Mouse (Mus musculus) spleen, adult 2 months (tissue): ENCODE data around the gene Cnn3.

Experiments used
- CTCF ChIP-seq: fragments of 200-500 bp; IDR thresholded peaks from 2 replicates; pipeline ENCODE4 v1.5.1; 2011; ENCODE audit warnings: mild to moderate bottlenecking, inconsistent platforms; ENCODE audit not compliant: insufficient read depth, insufficient read length, insufficient replicate concordance; ENCODE audit errors: extremely low read depth
- POLR2A ChIP-seq: fragments of 200-500 bp; IDR thresholded peaks from 2 replicates; pipeline ENCODE4 v1.6.1; 2011; ENCODE audit warnings: low read depth, low read length, inconsistent platforms

DNA sequence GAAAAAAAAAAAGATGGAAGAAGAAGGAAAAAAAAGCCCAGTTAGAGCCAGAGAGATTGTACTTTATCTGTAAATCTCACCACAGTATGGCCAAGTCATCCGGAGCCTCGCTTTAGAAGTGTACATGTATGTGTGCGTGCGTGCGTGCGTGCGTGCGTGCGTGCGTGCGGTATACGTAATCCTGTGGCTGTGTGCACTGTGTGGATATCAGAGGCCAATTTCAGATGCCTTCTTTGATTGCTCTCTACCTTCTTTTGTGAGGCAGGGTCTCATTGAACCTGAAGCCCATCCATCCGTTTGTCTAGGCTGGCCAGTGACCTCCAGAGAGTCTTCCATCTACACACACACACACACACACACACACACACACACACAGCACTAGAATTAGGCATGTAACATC lies 35.2 kb downstream of the Cnn3 start:
- TF ChIP-seq CTCF: no peak
- TF ChIP-seq POLR2A: no peak
